Mouse (Mus musculus): ENCODE data around the gene Gm21209. TPM values are rescaled to one million over a fixed set of nuclear protein-coding genes. Genes with fewer than 3 reads are reported as not detected.
"Not testable (repeated sequence)": the region's sequence is repeated elsewhere in the genome, so short reads cannot be mapped to it uniquely, and the experiment has no call there.

The Gm21209 gene
- not detected in 2 replicates for polyA plus RNA-seq (2012; rRNA removed)

GRCm38 (mm10) chrY:49570856-49571255, at the start of gene Gm21209:
Gm21209 (plus strand) TSS chrY:49571156.
- H3K4me3 ChIP-seq (replicated peaks; ENCODE audit: extremely low read depth, low read depth, low read length); H3K4me1 ChIP-seq (ENCODE audit: control insufficient read depth, insufficient read depth, low read length); DNase-seq: not testable (repeated sequence)
- WGBS: no CpG with 5 or more reads among the region's 6 CpGs

Data from lung, adult 2 months (tissue).